Mouse (Mus musculus) right cerebral cortex, adult 18-20 months (tissue): Measurements from ENCODE around the gene Hspbp1.

Source experiments
- DNase-seq: peaks from one replicate; pipeline ENCODE4 v3.0.0; 2022; ENCODE audit warnings: mixed read lengths

Hspbp1 gene

GRCm38 (mm10) chr7:4666871-4667270 lies 18.0 kb downstream of the Hspbp1 start:
- DNase-seq, result no peak

GRCm38 (mm10) chr7:4663742-4664141 lies 21.1 kb downstream of the Hspbp1 start:
- no peak for DNase-seq

- peak; percentile 39 for DNase-seq
Observed at GRCm38 (mm10) chr7:4663179-4663578, 21.7 kb downstream of the Hspbp1 start.

GRCm38 (mm10) chr7:4659911-4660443 lies 24.9 kb downstream of the Hspbp1 start:
- no peak for DNase-seq

- DNase-seq, result peak; percentile 99
Observed at GRCm38 (mm10) chr7:4658912-4659551, 25.8 kb downstream of the Hspbp1 start, which contains the start of gene Ppp6r1. Ppp6r1 (minus strand) TSS chr7:4659019.

GRCm38 (mm10) chr7:4658128-4658907 lies 26.6 kb downstream of the Hspbp1 start:
- DNase-seq, result peak; percentile 41

GRCm38 (mm10) chr7:4657521-4658127 lies 27.2 kb downstream of the Hspbp1 start:
- DNase-seq, result peak; percentile 70

GRCm38 (mm10) chr7:4656818-4657217 lies 28.1 kb downstream of the Hspbp1 start:
- DNase-seq, result no peak

GRCm38 (mm10) chr7:4655916-4656315 lies 29.0 kb downstream of the Hspbp1 start:
- DNase-seq, result no peak

GRCm38 (mm10) chr7:4655393-4655792 lies 29.5 kb downstream of the Hspbp1 start:
- DNase-seq, result no peak

GRCm38 (mm10) chr7:4654221-4654620 lies 30.6 kb downstream of the Hspbp1 start:
- no peak for DNase-seq

- DNase-seq, result peak; percentile 46
Observed at GRCm38 (mm10) chr7:4653780-4654179, 31.1 kb downstream of the Hspbp1 start.

- no peak for DNase-seq
Observed at GRCm38 (mm10) chr7:4653351-4653750, 31.5 kb downstream of the Hspbp1 start.

- DNase-seq, result no peak
Observed at GRCm38 (mm10) chr7:4652726-4653125, 32.1 kb downstream of the Hspbp1 start.

GRCm38 (mm10) chr7:4651581-4651980 lies 33.3 kb downstream of the Hspbp1 start:
- no peak for DNase-seq

GRCm38 (mm10) chr7:4647992-4648391 lies 36.9 kb downstream of the Hspbp1 start:
- no peak for DNase-seq

GRCm38 (mm10) chr7:4647291-4647690 lies 37.6 kb downstream of the Hspbp1 start:
- DNase-seq, result no peak

GRCm38 (mm10) chr7:4646806-4647205 lies 38.1 kb downstream of the Hspbp1 start:
- no peak for DNase-seq

GRCm38 (mm10) chr7:4643225-4643624 lies 41.6 kb downstream of the Hspbp1 start:
- DNase-seq, result no peak

- DNase-seq, result no peak
Observed at GRCm38 (mm10) chr7:4641956-4642355, 42.9 kb downstream of the Hspbp1 start.

GRCm38 (mm10) chr7:4641155-4641554 lies 43.7 kb downstream of the Hspbp1 start:
- no peak for DNase-seq

- DNase-seq, result no peak
Observed at GRCm38 (mm10) chr7:4636179-4636578, 48.7 kb downstream of the Hspbp1 start.

- no peak for DNase-seq
Observed at GRCm38 (mm10) chr7:4631031-4631430, 53.8 kb downstream of the Hspbp1 start, which contains the start of gene Tmem86b. Tmem86b (minus strand) TSS chr7:4631422.

GRCm38 (mm10) chr7:4630198-4630597 lies 54.7 kb downstream of the Hspbp1 start:
- DNase-seq, result no peak
